In the genomic region with DNA sequence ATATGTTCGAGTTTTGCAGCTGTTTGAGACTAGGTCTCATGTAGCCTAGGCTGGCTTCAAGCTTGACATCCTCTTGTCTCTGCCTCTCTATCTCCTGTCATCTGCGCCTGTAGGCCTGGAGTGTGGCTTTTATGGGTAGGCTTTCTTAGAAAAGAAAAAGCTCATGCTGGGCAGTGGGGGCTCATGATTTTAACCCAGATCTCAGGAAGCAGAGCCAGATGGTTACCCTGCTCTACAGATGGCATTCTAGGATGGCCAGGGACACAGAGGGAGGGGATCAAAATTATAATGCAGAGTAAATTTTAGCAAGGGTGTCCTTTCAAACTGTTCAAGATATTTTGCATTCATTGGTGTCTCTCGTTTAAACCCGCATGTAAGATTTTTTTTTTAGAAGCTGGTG, we compare ENCODE assay signal across 26 mouse cellular contexts. TPM values are rescaled to one million over a fixed set of nuclear protein-coding genes. Genes with fewer than 3 reads are reported as not detected.
DNase-seq lines count a peak whose midpoint lies in the region; ATAC-seq and TF ChIP-seq lines count a peak whose summit lies in the region.
"Had no signal": no experiment of that assay in that cellular context is flagged by ENCODE, and none has a peak within 500 bp of the region (broad histone marks: within the 10 kb centered on the region; RNA-seq: fewer than 3 reads in every experiment).

No protein-coding gene starts in this region.

- H3K4me2 ChIP-seq in kidney, embryonic 16.5 days (replicated peaks; ENCODE audit: low read depth, low read length): no peak overlapping the region
- no peak overlapping the region for H3K4me2 ChIP-seq in stomach, postnatal 0 days (replicated peaks; ENCODE audit: low read depth)
- H3K4me2 ChIP-seq: embryonic facial prominence, embryonic 13.5 days; forebrain, embryonic 13.5 days; heart, embryonic 15.5 days; hindbrain, embryonic 13.5 days; kidney, embryonic 15.5 days; liver, embryonic 13.5 days; midbrain, embryonic 11.5 days; stomach, embryonic 15.5 days had no signal

- no peak for TF ChIP-seq EP300 in stomach, postnatal 0 days (optimal IDR thresholded peaks at IDR 0.05)

- H3K27ac ChIP-seq in layer of hippocampus, adult 2 months: 0 out of 2 replicates have a peak overlapping the region, but pooled peaks have one; percentile 8
- H3K27ac ChIP-seq in cerebellum, adult 2 months (ENCODE audit: insufficient read depth, low read length): peak overlapping the region; percentile 68
- no peak overlapping the region for H3K27ac ChIP-seq in kidney, embryonic 16.5 days (ENCODE audit: low read length)
- H3K27ac ChIP-seq in stomach, postnatal 0 days (replicated peaks): no peak overlapping the region
- H3K27ac ChIP-seq: embryonic facial prominence, embryonic 13.5 days; forebrain, embryonic 13.5 days; heart, embryonic 15.5 days; hindbrain, embryonic 13.5 days; kidney, embryonic 15.5 days; liver, embryonic 13.5 days; stomach, embryonic 15.5 days had no signal

- no peak overlapping the region for H3K4me3 ChIP-seq in layer of hippocampus, adult 2 months
- no peak overlapping the region for H3K4me3 ChIP-seq in cerebellum, adult 2 months (replicated peaks; ENCODE audit: insufficient read depth, low read depth, low read length)
- H3K4me3 ChIP-seq in kidney, embryonic 16.5 days (ENCODE audit: low read length): no peak overlapping the region
- no peak overlapping the region for H3K4me3 ChIP-seq in stomach, postnatal 0 days (ENCODE audit: low read depth, low read length)
- H3K4me3 ChIP-seq: embryonic facial prominence, embryonic 13.5 days; erythroblast, embryonic 14.5 days; forebrain, embryonic 13.5 days; heart, embryonic 15.5 days; hindbrain, embryonic 13.5 days; kidney, embryonic 15.5 days; liver, embryonic 13.5 days; stomach, embryonic 15.5 days had no signal

- H3K9me3 ChIP-seq in kidney, embryonic 16.5 days (ENCODE audit: low read length): no peaks in the 10 kb centered on the region
- H3K9me3 ChIP-seq in stomach, postnatal 0 days (ENCODE audit: control insufficient read depth, low read length): no peaks in the 10 kb centered on the region
- H3K9me3 ChIP-seq: embryonic facial prominence, embryonic 13.5 days; forebrain, embryonic 13.5 days; heart, embryonic 15.5 days; hindbrain, embryonic 13.5 days; kidney, embryonic 15.5 days; liver, embryonic 13.5 days; stomach, embryonic 15.5 days had no signal

- no peak overlapping the region for H3K9ac ChIP-seq in kidney, embryonic 16.5 days (replicated peaks; ENCODE audit: low read length)
- H3K9ac ChIP-seq in stomach, postnatal 0 days (ENCODE audit: low read length): no peak overlapping the region
- H3K9ac ChIP-seq: embryonic facial prominence, embryonic 13.5 days; forebrain, embryonic 13.5 days; heart, embryonic 15.5 days; hindbrain, embryonic 13.5 days; kidney, embryonic 15.5 days; liver, embryonic 13.5 days; stomach, embryonic 15.5 days had no signal

- DNase-seq in cerebellum, postnatal 4 days (ENCODE audit: low spot score in 2 of 2): no peak
- peak in 1 of 2 experiments; percentile 17 for DNase-seq in layer of hippocampus, adult 2 months (ENCODE audit: low spot score in 2 of 2)
- no peak for DNase-seq in layer of hippocampus, adult 9-10 months (ENCODE audit: low spot score)
- peak; percentile 61 to 82 for DNase-seq in cerebellum, adult 2 months
- DNase-seq in cerebellum, postnatal 25 days: peak; percentile 60 to 67
- DNase-seq in stomach, postnatal 0 days (ENCODE audit: low spot score): no peak
- DNase-seq: adrenal gland, postnatal 10 days; embryo, embryonic 11 days; gastrocnemius, postnatal 36 days; heart, postnatal 36 days; kidney, postnatal 4 days; liver, embryonic 13.5 days; lung, adult 2 months; lung, postnatal 14 days; thymus, adult 2 months had no signal

- no peak for TF ChIP-seq POLR2A in cerebellum, adult 2 months (IDR thresholded peaks at IDR 0.05; ENCODE audit: borderline replicate concordance, insufficient read depth, low read length)

- 27% methylated on average over 4 of the region's 4 CpGs for WGBS in cerebellum, adult 2 months
- 92% methylated on average over 4 of the region's 4 CpGs for WGBS in kidney, embryonic 16.5 days
- 92% methylated on average over 4 of the region's 4 CpGs for WGBS in stomach, postnatal 0 days

- TF ChIP-seq CTCF in layer of hippocampus, adult 2 months (conservative IDR thresholded peaks at IDR 0.05): no peak
- no peak for TF ChIP-seq CTCF in cerebellum, adult 2 months (IDR thresholded peaks at IDR 0.05; ENCODE audit: borderline replicate concordance, insufficient read depth, low read depth, low read length)
- TF ChIP-seq CTCF in stomach, postnatal 0 days (IDR thresholded peaks at IDR 0.05; ENCODE audit: low read depth): no peak

- no peaks in the 10 kb centered on the region for H3K27me3 ChIP-seq in cerebellum, adult 2 months (ENCODE audit: control insufficient read depth, insufficient read depth, low read length)
- H3K27me3 ChIP-seq in kidney, embryonic 16.5 days (ENCODE audit: insufficient read depth, low read length): no peaks in the 10 kb centered on the region
- H3K27me3 ChIP-seq in stomach, postnatal 0 days (ENCODE audit: control insufficient read depth, insufficient read depth, low read length): no peaks in the 10 kb centered on the region
- H3K27me3 ChIP-seq: embryonic facial prominence, embryonic 13.5 days; forebrain, embryonic 13.5 days; heart, embryonic 15.5 days; hindbrain, embryonic 13.5 days; kidney, embryonic 15.5 days; liver, embryonic 13.5 days; stomach, embryonic 15.5 days had no signal

- H3K4me1 ChIP-seq in cerebellum, adult 2 months (ENCODE audit: control insufficient read depth, insufficient read depth, low read length): peaks cover 6% of the 10 kb centered on the region
- no peaks in the 10 kb centered on the region for H3K4me1 ChIP-seq in kidney, embryonic 16.5 days (ENCODE audit: insufficient read depth, low read length)
- H3K4me1 ChIP-seq in stomach, postnatal 0 days (replicated peaks; ENCODE audit: control insufficient read depth, insufficient read depth): no peaks in the 10 kb centered on the region
- H3K4me1 ChIP-seq: embryonic facial prominence, embryonic 13.5 days; forebrain, embryonic 13.5 days; heart, embryonic 15.5 days; hindbrain, embryonic 13.5 days; kidney, embryonic 15.5 days; stomach, embryonic 15.5 days had no signal

- peak; percentile 71 for ATAC-seq in cerebellum, adult (ENCODE audit: insufficient number of reproducible peaks, low FRiP score, low TSS enrichment)
- no peak for ATAC-seq in kidney, embryonic 16.5 days (ENCODE audit: low FRiP score, low TSS enrichment)
- no peak for ATAC-seq in stomach, postnatal 0 days (ENCODE audit: low FRiP score, low TSS enrichment)
- ATAC-seq: forebrain, embryonic 13.5 days; intestine, postnatal 0 days had no signal

- H3K36me3 ChIP-seq in kidney, embryonic 16.5 days (ENCODE audit: insufficient read depth, low read length): peaks cover 14% of the 10 kb centered on the region
- H3K36me3 ChIP-seq in stomach, postnatal 0 days (ENCODE audit: control insufficient read depth, insufficient read depth, low read length): peaks cover 6% of the 10 kb centered on the region

RNA-seq across cellular contexts. Expression of a gene that starts 30.4 kb away (rescaled TPM):
- 10 to 100 TPM; 72.4 to 77.3 TPM for total RNA-seq in layer of hippocampus, adult 2 months (2021)
- polyA plus RNA-seq in cerebellum, adult 2 months (2012; rRNA removed): 40.0 and 42.0 TPM in 2 replicates
- 13.6 and 21.0 TPM in 2 replicates for polyA plus RNA-seq in kidney, embryonic 16.5 days (2015; fragmentation: Nextera tagmentation; extraction: Ambion mirVana)
- polyA plus RNA-seq in stomach, postnatal 0 days (2015; fragmentation: Nextera tagmentation; extraction: Ambion mirVana): 11.3 and 12.2 TPM in 2 replicates

RNA-seq across cellular contexts. Expression of a gene that starts 35.6 kb away (rescaled TPM):
- 10 to 100 TPM; 55.1 to 58.2 TPM for total RNA-seq in layer of hippocampus, adult 2 months (2021)
- polyA plus RNA-seq in cerebellum, adult 2 months (2012; rRNA removed): 70.5 and 72.1 TPM in 2 replicates
- 69.6 and 71.0 TPM in 2 replicates for polyA plus RNA-seq in kidney, embryonic 16.5 days (2015; fragmentation: Nextera tagmentation; extraction: Ambion mirVana)
- polyA plus RNA-seq in stomach, postnatal 0 days (2015; fragmentation: Nextera tagmentation; extraction: Ambion mirVana): 54.7 TPM in 2 replicates

Comparison
In these comparisons a context has a peak if more than half of its experiments do, and no peak if none do; other contexts are left out.
1. DNase-seq: peak in cerebellum, adult 2 months (2 of 2) and cerebellum, postnatal 25 days (2 of 2); none in cerebellum, postnatal 4 days (0 of 2), layer of hippocampus, adult 9-10 months (single experiment) and stomach, postnatal 0 days (single experiment).
2. H3K27ac ChIP-seq: peak in layer of hippocampus, adult 2 months (single experiment) and cerebellum, adult 2 months (single experiment); none in kidney, embryonic 16.5 days (single experiment) and stomach, postnatal 0 days (single experiment).